Mouse (Mus musculus) kidney, embryonic 14.5 days (tissue): ENCODE results near the gene Fbp2. TPM values are rescaled to one million over a fixed set of nuclear protein-coding genes. Genes with fewer than 3 reads are reported as not detected.

Source experiments
- ATAC-seq: fragments of 200-750 bp; cut with Nextera tagmentation; 2 replicates; pipeline ENCODE4 v1.8.0; 2017; ENCODE audit warnings: moderate number of reproducible peaks, mild to moderate bottlenecking, moderate TSS enrichment, moderate library complexity; ENCODE audit not compliant: low FRiP score, low TSS enrichment
- H3K27ac ChIP-seq: fragments of 300-500 bp; sonication (generic); 2 replicates; pipeline ENCODE4 v1.5.1; 2014; ENCODE audit warnings: low read depth, mild to moderate bottlenecking, low read length, moderate library complexity, mixed read lengths
- H3K27me3 ChIP-seq: fragments of 300-500 bp; sonication (generic); 2 replicates; pipeline ENCODE4 v1.6.1; 2014; ENCODE audit warnings: mild to moderate bottlenecking, low read length; ENCODE audit not compliant: control insufficient read depth, insufficient read depth
- H3K36me3 ChIP-seq: fragments of 300-500 bp; sonication (generic); 2 replicates; pipeline ENCODE4 v1.6.1; 2014; ENCODE audit warnings: low read length, mixed read lengths; ENCODE audit not compliant: control insufficient read depth, insufficient read depth
- H3K4me1 ChIP-seq: fragments of 300-500 bp; sonication (generic); 2 replicates; pipeline ENCODE4 v1.6.1; 2014; ENCODE audit warnings: low read length, mixed read lengths; ENCODE audit not compliant: control insufficient read depth, insufficient read depth
- H3K4me2 ChIP-seq: fragments of 300-500 bp; sonication (generic); replicated peaks from 2 replicates; pipeline ENCODE4 v1.6.1; 2014; ENCODE audit warnings: low read depth, mild to moderate bottlenecking, low read length
- H3K4me3 ChIP-seq: fragments of 300-500 bp; sonication (generic); 2 replicates; pipeline ENCODE4 v1.5.1; 2014; ENCODE audit warnings: mild to moderate bottlenecking, low read length
- H3K9ac ChIP-seq: fragments of 300-500 bp; sonication (generic); 2 replicates; pipeline ENCODE4 v1.6.1; 2014; ENCODE audit warnings: low read depth, mild to moderate bottlenecking, low read length, moderate library complexity
- H3K9me3 ChIP-seq: fragments of 300-500 bp; sonication (generic); 2 replicates; pipeline ENCODE4 v1.6.1; 2016; ENCODE audit warnings: low read length; ENCODE audit not compliant: control insufficient read depth
- WGBS: fragments of 180-500 bp; shearing (Covaris S2); extraction: QIAGEN DNeasy Blood & Tissue Kit; methylation state at CpG from one replicate; pipeline ENCODE4 v1.1.7; 2014; 5-methylcytosine and 5-hydroxymethylcytosine counted together
- polyA plus RNA-seq: library from polyadenylated mRNA; unstranded; fragments of >200 nt; fragmentation: Nextera tagmentation; extraction: Ambion mirVana; gene quantifications from 2 replicates; pipeline ENCODE4 v1.2.1, GENCODE M21; 2014

Fbp2 gene
- 1.7 and 5.9 TPM in 2 replicates for polyA plus RNA-seq

- Histone ChIP-seq H3K27me3 (no peaks in the 10 kb centered on the region), H3K9ac (no peak within 1 kb of the TSS), H3K9me3 (no peaks in the 10 kb centered on the region), H3K36me3 (no peaks in the 10 kb centered on the region), H3K4me2 (no peak within 1 kb of the TSS), H3K27ac (no peak within 1 kb of the TSS), H3K4me1 (no peaks in the 10 kb centered on the region), H3K4me3 (no peak within 1 kb of the TSS)
- no peak for ATAC-seq
- WGBS = 62% methylated on average over 21 of the region's 21 CpGs
These were observed at the start of gene Fbp2 for GRCm38 (mm10) chr13:62857941-62858915. Gene Fbp2, minus strand, starts transcription at chr13:62858422.

- peak overlapping the region; percentile 2; the same call in 1 of the 2 replicates for H3K4me2 ChIP-seq
- no peaks in the 10 kb centered on the region for H3K9me3 ChIP-seq
- H3K36me3 ChIP-seq = no peaks in the 10 kb centered on the region
- ATAC-seq = 0 out of 2 replicates have a peak, but pooled peaks have one; percentile 29
- peaks cover 5% of the 10 kb centered on the region; the same call in 1 of the 2 replicates for H3K4me1 ChIP-seq
- WGBS = 64% methylated on average over 14 of the region's 14 CpGs
- H3K27ac ChIP-seq = 0 out of 2 replicates have a peak overlapping the region, but pooled peaks have one; percentile 30
- H3K9ac ChIP-seq = no peak overlapping the region
- H3K4me3 ChIP-seq = no peak overlapping the region
- no peaks in the 10 kb centered on the region for H3K27me3 ChIP-seq
These were observed 49.4 kb upstream of the Fbp2 start for GRCm38 (mm10) chr13:62907527-62908162.

- Histone ChIP-seq H3K4me2 (no peak overlapping the region), H3K27ac (no peak overlapping the region), H3K4me1 (no peaks in the 10 kb centered on the region), H3K9me3 (no peaks in the 10 kb centered on the region), H3K4me3 (no peak overlapping the region), H3K9ac (no peak overlapping the region), H3K36me3 (no peaks in the 10 kb centered on the region), H3K27me3 (no peaks in the 10 kb centered on the region)
- ATAC-seq = no peak
These were observed 42.9 kb upstream of the Fbp2 start for GRCm38 (mm10) chr13:62901139-62901538.

- Histone ChIP-seq H3K4me2 (no peak overlapping the region), H3K9me3 (no peaks in the 10 kb centered on the region), H3K4me3 (no peak overlapping the region), H3K27me3 (no peaks in the 10 kb centered on the region), H3K36me3 (no peaks in the 10 kb centered on the region), H3K27ac (no peak overlapping the region), H3K9ac (no peak overlapping the region), H3K4me1 (no peaks in the 10 kb centered on the region)
- 84% methylated on average over 4 of the region's 4 CpGs for WGBS
- no peak for ATAC-seq
These were observed 39.9 kb upstream of the Fbp2 start for GRCm38 (mm10) chr13:62897927-62898646.

- no peak overlapping the region for H3K4me3 ChIP-seq
- H3K4me1 ChIP-seq = 0 out of 2 replicates have a peak, but pooled peaks cover under 1% of the 10 kb centered on the region
- WGBS = 83% methylated on average over 9 of the region's 9 CpGs
- no peak overlapping the region for H3K4me2 ChIP-seq
- H3K27me3 ChIP-seq = peaks cover 3% of the 10 kb centered on the region
- H3K9me3 ChIP-seq = no peaks in the 10 kb centered on the region
- no peak overlapping the region for H3K9ac ChIP-seq
- H3K36me3 ChIP-seq = no peaks in the 10 kb centered on the region
- no peak overlapping the region for H3K27ac ChIP-seq
- ATAC-seq = no peak
These were observed 35.0 kb upstream of the Fbp2 start for GRCm38 (mm10) chr13:62893044-62893842.

- no peak overlapping the region for H3K4me3 ChIP-seq
- ATAC-seq = no peak
- no peaks in the 10 kb centered on the region for H3K36me3 ChIP-seq
- peaks cover 5% of the 10 kb centered on the region; the same call in 1 of the 2 replicates for H3K4me1 ChIP-seq
- H3K9ac ChIP-seq = no peak overlapping the region
- H3K4me2 ChIP-seq = no peak overlapping the region
- peaks cover 17% of the 10 kb centered on the region for H3K27me3 ChIP-seq
- 97% methylated on average over 2 of the region's 2 CpGs for WGBS
- no peaks in the 10 kb centered on the region for H3K9me3 ChIP-seq
- H3K27ac ChIP-seq = no peak overlapping the region
These were observed 31.1 kb upstream of the Fbp2 start for GRCm38 (mm10) chr13:62889311-62889710.

GRCm38 (mm10) chr13:62887712-62888441 is 29.7 kb upstream of the Fbp2 start, which contains the start of gene Fbp1:
Gene Fbp1, minus strand, starts transcription at chr13:62888282.
- Histone ChIP-seq H3K27me3 (peaks cover 17% of the 10 kb centered on the region), H3K4me2 (peak within 1 kb of the TSS; percentile 48), H3K36me3 (no peaks in the 10 kb centered on the region), H3K9me3 (no peaks in the 10 kb centered on the region), H3K4me3 (peak within 1 kb of the TSS; percentile 35), H3K27ac (no peak within 1 kb of the TSS), H3K4me1 (peaks cover 5% of the 10 kb centered on the region; the same call in 1 of the 2 replicates), H3K9ac (no peak within 1 kb of the TSS; the same call in 1 of the 2 replicates)
- peak; percentile 82 for ATAC-seq
- WGBS = 2% methylated on average over 29 of the region's 29 CpGs
